Mouse (Mus musculus) thymus, postnatal 25 days (tissue): ENCODE measurements around the gene Pigm.

Experiments used
- DNase-seq: peaks from one replicate; pipeline ENCODE4 v3.0.0; 2022

The Pigm gene

DNA sequence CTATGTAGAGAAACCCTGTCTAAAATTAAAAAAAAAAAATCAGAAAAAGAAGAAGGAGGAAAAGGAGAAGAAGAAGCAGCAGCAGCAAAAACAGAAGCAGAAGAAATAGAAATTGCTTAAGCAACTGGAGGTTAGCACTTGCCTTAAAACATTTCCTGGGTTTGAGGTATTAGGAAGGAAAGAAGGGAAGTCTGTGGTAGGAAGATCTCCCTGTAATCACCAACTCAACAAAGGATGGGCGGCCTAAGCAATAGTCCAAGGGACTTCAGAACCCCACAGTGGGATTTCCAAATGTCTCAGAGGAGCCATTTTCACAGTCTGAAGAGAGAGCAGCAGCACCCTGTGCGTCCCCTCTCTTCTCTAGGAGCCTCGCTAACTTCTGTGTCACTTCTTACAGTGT lies 23.9 kb upstream of the Pigm start:
- DNase-seq = no peak

DNA sequence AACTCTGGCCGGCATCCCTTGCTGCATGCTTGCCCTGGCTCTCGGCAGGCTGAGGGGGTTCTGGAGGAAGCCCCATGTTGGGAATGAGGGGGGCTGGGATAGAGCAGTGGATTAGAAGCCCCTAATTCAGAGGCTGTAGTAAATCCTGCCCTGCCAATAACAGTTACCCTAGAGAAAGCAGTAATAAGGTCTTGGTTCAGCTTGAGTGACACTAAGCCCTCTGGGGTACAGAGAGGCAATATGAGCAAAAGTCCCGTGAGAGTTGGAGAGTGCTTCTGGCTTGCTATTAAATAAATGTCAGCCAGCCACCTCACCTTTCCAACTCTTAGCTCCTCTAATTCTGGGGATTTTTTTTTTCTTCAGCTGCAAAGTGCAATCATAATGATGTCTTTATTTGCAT lies 21.0 kb upstream of the Pigm start:
- no peak for DNase-seq

DNA sequence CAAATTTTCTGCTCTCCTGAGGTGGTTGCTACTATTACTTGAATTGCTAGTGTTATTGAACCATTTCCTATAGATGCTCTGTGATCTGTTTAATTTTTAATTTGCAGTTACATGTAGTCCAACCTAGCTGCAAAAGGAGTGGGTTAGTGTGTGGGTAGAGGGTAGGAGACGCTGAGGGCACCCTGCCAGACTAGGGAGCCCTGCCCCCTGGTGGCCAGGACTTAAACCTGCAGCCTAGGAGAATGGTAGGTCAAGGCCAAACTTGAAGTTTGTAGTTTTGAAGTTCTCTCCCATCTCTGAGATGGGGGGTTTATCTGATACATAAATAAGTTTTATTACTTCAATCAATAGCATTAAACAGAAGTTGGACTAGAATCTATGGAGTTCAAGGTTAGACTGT lies 18.8 kb upstream of the Pigm start:
- peak; percentile 63 for DNase-seq

DNA sequence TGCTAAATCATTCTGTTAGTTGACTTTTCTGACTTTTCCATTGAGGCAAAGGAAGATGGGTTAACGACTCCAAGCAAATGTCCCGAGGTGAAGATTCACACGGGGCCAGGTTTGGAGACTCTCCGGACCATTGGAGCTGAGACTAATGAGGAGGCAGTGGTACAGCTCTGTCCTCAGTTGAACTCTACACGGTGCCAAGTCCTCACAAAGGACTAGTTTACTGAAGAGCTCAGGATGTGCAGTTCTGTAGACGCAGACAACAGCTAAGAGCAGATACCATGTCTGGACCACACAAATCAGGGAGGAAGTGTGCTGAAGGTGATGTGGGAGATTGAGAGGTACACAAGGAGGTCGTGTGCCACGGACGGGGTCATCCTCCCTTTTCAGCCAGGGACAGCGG lies 18.0 kb upstream of the Pigm start:
- no peak for DNase-seq

DNA sequence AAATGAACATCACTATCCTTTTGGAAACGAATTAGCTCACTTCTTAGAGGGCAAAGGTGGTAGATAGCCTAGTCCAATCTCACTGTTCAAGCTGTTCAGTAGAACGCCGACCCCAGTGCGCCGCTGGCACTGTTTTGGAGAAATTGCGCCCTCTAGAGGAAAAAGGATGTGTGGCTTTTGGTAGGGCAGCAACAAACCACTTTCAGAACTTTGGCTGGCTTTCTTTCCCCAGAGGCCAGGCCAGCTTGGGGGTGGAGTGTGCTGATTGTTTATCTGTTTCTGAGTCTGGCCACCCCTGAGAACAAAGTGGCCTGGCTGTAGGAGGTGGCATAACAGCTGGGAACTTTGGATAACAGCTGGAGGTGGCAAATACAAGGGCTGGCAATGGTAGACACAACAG lies 11.7 kb upstream of the Pigm start:
- DNase-seq = peak; percentile 49

DNA sequence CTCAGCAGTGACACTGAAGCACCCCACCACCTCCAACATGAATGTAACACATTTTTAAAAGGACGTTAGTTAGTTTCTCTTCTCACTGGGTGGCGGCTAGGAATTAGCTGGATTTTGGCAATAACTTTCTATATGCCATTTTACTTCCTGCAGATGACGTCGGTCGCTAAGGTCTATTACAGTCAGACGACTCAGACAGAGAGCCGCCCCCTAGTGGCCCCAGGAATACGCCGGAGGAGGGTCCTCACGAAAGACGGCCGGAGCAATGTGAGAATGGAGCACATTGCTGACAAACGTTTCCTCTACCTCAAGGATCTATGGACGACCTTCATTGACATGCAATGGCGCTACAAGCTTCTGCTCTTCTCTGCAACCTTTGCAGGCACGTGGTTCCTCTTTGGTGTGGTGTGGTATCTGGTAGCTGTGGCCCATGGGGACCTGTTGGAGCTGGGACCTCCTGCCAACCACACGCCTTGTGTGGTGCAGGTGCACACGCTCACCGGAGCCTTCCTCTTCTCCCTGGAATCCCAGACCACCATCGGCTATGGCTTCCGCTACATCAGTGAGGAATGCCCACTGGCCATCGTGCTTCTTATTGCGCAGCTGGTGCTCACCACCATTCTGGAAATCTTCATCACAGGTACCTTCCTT lies 7.5 kb upstream of the Pigm start:
- peak; percentile 84 for DNase-seq

DNA sequence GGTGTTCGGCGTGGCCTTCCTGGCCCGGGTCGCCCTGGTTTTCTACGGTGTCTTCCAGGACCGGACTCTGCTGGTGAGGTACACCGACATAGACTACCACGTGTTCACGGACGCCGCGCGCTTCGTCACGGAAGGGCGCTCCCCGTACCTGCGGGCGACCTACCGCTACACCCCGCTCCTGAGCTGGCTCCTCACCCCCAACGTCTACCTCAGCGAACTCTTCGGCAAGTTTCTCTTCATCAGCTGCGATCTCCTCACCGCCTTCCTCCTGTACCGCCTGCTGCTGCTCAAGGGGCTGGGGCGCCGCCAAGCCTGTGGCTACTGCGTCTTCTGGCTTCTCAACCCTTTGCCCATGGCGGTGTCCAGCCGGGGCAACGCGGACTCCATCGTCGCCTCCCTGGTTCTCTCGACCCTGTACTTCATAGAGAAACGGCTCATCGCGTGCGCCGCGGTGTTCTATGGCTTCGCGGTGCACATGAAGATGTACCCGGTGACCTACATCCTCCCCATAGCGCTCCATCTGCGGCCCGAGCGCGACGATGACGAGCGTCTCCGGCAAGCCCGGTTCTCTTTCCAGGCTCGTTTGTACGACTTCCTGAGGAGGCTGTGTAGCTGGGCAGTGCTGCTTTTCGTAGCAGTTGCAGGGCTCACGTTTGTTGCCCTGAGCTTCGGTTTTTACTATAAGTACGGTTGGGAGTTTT lies 562 bp downstream of the Pigm start:
- peak; percentile 43 for DNase-seq

DNA sequence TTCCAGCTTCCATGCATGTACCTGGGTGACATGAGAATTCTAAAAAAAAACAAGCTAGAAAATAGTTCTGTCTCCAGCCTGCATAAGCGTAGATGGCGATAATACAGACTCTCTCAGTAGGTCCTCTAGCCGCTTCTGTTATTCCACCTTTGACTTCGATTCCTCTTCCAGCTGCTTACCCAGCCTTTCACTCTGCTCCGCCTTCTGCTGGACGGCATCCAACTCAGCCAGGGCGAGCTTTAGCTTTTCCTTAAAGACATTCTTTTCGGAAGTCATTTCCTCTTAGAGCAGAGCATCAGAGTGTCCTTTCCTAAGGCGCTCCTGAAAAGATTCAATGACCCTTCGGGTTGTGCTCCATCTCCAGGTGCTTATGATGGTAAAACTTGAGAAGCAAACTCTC lies 3.7 kb downstream of the Pigm start:
- no peak for DNase-seq

DNA sequence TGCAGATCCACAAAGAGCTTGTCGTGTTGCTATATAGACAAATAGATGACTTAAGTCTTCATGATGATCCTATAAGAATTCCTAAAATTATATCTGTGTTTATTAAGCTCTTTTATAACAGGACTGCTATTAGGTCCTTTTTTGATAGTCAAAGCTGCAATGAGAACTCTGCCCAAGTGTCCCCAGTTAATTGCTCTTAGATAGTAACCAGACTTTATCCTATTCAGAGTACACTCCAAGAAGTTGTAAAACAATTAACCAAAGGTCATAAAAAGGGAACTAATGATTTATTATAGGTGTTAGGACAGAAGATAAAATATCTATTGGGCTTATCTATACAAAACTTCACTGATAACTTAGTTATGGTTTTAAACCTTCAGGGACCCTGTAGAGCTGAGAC lies 5.7 kb downstream of the Pigm start:
- DNase-seq = no peak

DNA sequence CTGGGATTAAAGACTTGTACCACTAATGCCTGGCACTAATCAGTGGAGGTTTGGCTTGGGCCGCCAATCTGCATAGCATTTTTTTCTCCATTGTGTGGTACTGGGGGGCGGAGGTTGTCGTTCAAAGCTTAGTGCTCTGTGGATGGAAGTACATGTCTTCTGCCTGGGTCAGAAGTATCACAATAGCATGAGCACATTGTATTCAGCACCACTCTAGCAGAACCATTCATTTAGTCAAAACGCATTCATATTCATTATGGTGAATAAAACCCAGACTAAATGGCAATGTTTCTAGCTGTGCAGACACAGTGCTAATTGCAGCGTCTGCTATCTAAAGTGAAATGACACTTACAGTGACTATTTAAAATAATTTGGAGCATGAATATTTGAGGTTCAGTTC lies 10.9 kb downstream of the Pigm start:
- DNase-seq = no peak

DNA sequence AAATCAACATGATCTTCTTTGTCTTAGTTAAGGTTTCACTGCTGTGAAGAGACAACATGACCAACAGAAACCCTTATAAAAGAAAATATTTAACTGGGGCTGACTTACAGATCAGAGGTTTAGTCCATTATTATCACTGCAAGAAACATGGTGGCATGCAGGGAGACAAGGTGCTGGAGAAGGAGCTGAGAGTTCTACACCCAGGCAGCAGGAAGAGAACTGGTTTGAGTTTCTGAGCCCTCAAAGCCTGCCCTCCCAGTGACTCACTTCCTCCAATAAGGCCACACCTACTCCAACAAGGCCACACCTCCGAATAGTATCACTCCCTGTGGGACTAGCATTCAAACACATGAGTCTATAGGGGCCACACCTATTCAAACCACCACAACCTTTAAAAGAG lies 14.4 kb downstream of the Pigm start:
- no peak for DNase-seq

DNA sequence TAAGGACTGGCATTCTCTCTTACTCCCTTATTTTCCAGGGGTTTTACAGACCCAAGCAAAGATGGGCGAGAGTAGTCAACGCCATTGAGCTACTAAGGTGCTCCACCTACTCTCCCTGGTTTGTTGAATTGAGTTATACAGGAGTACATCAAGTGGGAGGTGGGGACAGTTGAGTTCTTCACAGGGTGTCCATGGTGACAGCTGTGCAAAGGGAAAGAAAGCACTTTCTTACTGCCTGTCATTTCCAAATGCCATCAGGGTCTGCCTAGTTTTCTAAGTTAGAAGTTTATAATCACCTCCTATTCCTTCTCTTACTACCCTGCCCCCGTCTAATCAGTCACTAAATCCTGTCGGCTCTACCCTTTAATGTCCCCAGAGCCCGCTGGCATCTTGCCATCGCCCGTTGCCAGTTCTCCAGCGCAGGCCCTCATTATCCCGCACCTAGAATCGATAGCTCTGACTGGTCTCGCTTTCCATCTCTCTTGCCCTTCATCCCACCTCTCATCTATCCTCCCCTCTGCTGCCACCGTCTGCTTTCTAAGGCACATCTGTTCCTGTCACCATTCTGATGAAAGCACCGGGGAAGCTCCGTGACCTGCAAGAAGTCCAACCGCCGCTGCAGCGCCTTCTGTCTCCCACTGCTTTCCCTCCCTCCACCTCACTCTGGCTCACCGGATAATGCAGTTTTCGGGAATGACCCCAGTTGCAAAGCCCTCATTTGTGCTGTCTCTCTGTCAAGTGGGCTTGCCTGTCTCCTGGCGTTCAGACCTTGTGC lies 15.6 kb downstream of the Pigm start:
- DNase-seq = no peak

DNA sequence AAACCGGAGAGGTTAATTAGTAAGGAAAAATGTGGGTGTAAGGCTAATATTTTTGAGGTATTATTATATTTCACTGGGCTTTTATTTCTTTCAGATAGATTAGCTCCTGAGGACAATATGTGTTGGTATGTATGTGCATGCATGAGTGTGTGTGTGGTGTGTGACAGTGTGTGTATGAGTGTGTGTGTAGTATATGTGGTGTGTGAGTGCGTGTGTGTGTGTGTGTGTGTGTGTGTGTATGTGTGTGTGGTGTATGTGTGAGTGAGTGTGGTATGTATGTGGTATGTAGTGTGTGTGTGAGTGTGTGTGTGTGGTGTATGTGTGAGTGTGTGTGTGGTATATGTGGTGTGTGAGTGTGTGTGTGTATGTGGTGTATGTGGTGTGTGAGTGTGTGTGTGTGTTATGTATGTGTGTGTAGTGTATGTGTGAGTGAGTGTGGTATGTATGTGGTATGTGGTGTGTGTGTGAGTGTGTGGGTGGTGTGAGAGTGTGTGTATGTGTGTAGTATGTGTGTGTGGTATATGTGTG lies 16.4 kb downstream of the Pigm start:
- no peak for DNase-seq

DNA sequence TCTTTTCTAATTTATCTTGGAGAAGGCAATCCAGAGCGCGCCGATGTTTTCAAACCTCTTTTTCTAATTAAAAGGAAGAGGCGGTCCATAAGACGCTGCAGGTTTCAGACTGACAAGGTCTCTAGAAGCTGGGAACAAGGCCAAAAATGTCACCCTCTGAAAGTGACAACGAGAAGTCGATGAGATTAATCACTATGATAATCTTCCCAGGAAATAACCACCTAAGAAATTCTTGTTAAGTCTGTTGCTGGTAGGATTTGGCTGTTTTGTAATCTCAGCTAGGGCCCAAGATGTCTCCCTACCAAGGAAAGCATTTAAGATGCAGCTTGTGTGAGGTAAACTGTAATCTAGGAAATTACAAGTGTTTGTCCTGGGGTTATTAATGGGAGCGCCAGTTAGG lies 17.4 kb downstream of the Pigm start:
- DNase-seq = no peak

DNA sequence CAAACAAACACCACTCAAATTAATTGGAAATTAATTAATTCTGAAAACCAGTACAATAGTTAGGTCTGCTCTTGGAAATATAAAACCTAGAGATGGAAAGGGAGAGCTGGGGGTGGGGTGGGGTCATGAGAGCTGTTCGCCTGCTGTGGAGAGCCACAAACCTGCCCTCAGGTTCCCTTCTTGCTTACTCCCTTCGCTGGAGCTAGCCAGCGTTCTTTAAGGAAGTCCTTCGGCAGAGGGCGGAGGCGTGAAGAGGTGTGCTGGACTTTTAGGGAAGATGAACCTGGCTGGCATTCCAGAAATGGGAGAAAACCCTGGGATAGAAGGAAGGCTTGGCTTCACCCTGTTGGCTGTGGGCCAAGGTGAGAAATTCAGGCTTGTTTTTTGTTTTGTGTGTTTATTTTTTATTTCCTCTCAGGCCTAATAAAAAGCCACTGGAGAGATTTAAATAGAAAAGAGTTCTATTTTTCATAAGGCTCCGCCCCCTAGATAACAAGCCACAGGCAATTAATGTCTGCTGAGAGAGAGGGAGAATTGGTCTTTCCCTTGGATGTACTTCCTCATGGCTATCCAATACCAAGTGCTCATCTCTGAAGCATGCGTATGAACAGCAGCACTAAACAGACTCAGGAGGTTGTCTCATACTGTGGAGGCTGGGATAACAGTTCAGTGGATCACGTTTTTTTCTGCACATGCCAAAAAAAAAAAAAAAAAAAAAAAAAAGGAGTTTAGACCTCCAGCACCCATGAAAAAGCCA lies 20.8 kb downstream of the Pigm start:
- DNase-seq = no peak

DNA sequence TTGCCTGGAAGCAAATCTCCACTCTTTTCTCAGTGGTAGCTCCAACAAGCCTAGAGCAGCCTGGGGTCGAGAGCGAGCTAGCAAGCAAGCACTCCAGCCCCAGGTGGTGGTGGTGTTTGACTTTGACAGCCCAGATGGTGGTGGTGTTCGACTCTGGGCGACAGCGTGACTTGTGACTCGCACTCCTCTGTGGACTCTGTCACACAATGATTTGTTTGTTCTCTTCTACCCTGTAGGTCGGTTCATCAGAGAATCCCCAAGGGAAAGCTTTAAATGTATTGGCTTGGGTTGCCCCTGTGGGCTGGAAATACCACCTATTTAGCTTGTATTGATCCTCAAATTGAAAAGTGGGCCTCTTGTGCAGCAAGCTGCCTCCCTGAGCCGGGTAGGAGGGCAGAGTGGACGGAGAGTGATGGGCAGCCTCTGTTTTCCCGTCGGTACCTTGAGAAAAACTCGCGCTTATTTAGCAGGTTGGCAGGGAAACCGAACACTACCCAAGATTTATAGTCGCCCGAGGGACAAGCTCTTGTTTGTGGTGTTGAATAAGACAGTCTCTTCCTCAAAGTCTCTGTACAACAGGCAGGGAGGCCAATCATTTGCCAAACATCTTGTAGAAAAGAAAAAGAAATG lies 29.8 kb downstream of the Pigm start:
- DNase-seq = no peak

DNA sequence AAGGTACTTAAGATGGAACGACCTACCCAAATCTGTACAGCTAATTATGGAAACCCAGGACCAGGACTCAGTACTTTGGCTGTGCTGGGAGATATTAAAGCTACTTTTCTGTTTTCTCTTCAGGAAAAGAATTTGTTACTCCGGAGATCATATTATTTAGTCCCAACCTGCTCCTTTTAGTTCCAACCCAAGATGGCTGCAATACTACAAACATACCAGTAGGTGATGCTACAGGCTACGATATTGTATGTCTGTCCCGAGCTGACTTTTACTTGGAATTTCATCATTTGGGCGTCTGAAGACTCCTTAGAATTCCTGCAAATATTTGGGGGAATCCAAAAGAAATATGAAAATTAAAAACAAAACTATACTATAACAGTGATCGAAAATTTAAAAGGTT lies 32.6 kb downstream of the Pigm start:
- no peak for DNase-seq

DNA sequence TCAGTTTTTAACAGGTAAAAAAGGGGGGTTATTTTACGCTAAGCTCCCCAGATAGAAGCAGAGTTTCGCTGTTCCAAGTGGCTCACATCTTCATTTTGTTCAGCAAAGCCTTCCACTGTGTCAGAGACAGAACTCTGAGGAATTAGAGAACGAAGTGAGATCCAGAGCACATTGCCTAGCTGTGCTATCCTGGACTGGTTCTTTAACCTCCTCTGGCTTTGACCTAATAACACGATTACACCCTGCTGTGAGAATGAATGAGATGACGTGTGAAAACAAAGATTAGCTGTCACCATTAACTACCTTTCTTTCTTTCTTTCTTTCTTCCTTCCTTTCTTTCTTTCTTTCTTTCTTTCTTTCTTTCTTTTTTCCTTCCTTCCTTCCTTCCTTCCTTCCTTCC lies 33.1 kb downstream of the Pigm start:
- DNase-seq = no peak

DNA sequence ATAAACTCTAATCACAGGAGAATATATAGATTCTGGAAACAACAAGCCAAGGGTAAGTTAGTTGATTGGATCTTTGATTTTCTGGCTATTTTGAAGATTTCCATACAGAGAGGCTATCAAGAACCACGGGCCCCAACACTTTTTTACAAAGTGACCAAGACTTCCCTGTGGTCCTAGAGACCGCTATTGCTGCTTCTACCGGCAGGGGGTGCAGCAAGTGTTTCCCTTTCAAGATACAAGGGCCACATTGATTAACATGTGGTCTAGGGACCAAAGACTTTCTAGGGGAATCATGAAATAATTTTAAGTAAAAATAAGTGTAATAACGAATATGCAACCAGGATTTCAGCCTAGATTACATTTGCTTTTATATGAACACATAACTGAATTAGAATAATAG lies 34.5 kb downstream of the Pigm start:
- DNase-seq = peak; percentile 55

DNA sequence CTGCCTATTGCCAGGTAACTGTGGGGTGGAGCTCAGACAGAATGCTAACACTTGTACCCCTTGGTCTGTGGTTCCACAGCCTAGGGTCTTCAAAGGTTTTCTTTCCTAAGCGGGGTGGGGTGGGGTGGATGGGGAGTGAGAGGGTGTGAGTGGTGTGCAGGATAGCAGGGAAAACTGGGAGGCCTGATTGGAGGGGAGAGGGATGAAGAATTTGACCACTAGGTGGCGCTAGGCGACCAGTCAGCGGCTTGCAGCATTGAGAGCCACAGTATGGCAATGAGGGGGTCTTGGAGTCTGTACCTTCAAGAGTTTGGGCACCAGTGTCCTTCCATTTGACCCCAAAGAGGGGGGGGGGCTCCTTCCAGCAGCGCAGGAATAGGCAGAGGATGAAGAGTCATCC lies 35.9 kb downstream of the Pigm start:
- DNase-seq = peak; percentile 65

DNA sequence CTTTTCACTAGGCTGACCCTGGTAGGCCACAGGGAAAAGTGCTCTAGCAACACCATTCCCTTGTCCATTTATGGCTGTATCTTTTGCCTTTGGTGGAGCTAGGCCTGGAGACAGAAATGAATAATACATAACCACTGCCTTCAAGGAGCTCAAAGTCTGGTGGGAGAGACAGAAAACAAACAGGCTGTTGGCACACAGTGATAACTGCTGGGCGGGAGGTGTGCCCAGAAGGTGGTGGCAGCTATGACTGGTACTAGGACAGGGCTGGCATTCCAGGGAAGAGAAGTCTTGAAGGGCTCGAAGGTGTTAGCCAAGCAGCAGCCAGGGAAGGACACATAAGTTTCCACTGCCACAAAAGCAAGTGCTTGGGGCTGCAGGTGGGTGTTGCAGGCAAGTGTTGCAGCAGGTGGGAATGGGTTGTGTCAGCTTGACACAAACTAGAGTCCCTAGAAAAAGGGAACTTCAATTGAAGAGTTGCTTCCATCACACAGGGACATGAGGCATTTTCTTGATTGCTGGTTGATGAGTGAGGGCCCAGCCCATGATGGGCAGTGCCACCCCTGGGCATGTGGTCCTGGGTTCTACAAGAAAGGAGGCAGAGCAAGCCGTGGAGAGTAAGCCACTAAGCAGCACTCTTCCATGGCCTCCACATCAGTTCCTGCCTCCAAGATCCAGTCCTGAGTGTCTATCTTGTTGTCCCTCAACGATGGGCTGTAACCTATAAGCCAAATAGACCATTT lies 37.3 kb downstream of the Pigm start:
- no peak for DNase-seq

DNA sequence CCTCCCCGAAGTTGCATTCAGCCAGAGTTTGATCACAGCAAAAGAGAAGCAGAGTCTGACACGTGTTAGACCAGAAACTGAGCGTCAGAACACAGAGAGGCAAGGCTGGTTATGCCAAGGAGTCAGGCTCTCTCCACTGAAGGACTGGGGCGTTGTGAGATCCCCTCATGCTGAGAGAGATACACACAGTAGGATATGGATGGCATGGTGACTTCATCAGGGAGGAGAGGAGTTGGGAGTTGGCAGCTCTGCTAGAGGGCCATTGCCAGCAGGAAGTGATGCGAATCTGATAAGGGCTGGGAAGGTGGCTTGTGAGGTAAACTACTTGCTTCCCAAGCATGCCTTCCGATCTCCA lies 37.9 kb downstream of the Pigm start:
- DNase-seq = no peak
